Mouse (Mus musculus): ENCODE data around the gene Gm20388.
"Not testable (repeated sequence)": the region's sequence is repeated elsewhere in the genome, so short reads cannot be mapped to it uniquely, and the experiment has no call there.

The Gm20388 gene

DNA sequence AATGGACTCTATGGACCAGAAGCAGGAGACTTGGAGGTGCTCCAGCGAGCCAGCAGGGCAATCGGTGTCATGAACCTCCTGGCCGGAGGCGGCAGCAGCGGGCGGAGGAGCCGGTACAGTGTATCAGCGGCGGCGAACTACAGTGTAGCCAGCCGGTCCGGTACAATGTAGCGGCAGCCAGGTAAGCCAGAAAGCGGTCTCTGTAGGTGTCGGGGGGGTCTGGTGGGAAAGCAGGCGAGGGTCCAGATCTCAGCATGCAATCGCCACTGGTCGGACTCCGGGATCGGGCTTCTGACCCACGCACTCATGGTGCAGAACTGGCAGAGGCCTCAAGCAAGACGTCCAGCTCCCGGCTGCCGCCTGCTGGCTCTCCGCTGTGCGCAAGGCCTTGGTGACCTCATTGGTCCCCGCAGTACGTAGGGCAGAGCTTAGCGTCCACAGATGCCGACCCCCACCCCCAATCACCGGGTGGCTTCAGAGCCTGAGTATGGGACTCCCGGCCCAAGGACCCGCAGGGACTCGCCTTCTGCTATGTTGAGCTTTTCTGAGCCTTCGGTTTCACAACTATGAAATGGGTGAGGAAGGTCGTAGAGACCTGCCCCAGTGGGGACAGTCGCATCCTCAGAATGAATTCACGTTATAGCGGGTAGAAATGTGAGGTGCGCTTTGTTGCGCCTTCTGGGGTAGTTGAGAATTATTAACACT, 3532.4 kb downstream of the Gm20388 start:
- peak; percentile 96 for DNase-seq (ENCODE audit: inconsistent ontology term)

DNA sequence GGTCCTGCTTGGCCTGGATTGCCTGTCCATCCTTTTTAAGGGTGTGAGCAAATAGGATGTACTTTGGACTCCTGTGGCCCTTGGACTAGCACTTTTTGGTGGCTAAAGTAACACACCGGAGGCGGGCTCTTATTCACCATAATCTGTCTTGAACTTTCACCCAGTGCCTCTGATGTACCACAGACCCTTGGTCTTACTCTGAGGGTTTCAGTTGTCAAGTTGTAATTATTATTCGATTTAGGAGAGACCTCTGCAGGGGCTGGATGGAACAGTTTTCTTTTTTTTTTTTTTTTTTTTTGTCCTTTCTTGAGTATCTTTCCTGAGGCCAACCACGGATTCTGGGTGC, 3532.9 kb downstream of the Gm20388 start:
- peak; percentile 16 for DNase-seq (ENCODE audit: inconsistent ontology term)

GRCm38 (mm10) chr8:123444131-123444530, 3533.5 kb downstream of the Gm20388 start:
- no peak for DNase-seq (ENCODE audit: inconsistent ontology term)

- DNase-seq (ENCODE audit: inconsistent ontology term), result no peak
Observed at GRCm38 (mm10) chr8:123445981-123446380, 3535.3 kb downstream of the Gm20388 start.

DNA sequence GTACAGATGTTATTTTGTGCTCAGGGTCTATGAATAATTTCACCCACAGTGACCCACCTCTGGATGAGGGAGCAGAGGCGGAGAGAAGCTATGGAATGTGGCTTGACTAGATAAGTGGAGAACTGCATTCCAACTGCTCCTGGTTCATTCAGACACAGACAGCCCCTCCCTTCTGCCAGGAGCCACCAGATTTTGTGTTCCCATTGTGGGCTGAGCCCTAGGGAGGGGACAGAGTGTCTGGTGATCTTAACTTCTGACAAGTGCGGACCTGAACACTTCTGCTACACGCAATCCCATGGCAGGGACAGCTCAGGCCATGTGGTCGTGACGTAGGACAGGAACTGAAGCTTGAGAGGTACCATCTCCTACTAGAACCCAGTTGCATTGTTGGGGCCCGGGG, 3536.2 kb downstream of the Gm20388 start:
- DNase-seq (ENCODE audit: inconsistent ontology term), result no peak

GRCm38 (mm10) chr8:123450783-123451182, 3540.1 kb downstream of the Gm20388 start:
- no peak for DNase-seq (ENCODE audit: inconsistent ontology term)

- not testable (repeated sequence) for DNase-seq (ENCODE audit: inconsistent ontology term)
Observed at GRCm38 (mm10) chr8:123451747-123452146, 3541.1 kb downstream of the Gm20388 start.

GRCm38 (mm10) chr8:123452149-123452548, 3541.5 kb downstream of the Gm20388 start:
- DNase-seq (ENCODE audit: inconsistent ontology term), result no peak

GRCm38 (mm10) chr8:123453291-123453690, 3542.7 kb downstream of the Gm20388 start:
- no peak for DNase-seq (ENCODE audit: inconsistent ontology term)

DNA sequence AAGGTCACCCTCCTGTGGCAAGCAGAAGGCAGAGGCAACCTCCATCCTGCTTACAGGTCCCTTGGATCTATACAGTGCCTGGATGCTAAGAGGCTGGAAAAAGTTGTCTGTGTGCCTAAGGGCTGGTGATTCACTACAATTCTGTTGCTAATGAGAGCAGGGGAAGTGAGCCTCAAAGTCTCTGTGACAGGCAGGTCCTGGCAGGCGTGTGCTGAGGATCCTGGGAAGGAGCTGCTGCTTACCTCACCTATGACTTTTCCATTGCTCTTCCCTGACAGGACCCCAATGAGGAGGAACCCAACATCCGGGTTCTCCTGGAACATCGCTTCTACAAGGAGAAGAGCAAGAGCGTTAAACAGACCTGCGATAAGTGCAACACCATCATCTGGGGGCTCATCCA, 3543.3 kb downstream of the Gm20388 start:
- DNase-seq (ENCODE audit: inconsistent ontology term), result no peak

- DNase-seq (ENCODE audit: inconsistent ontology term), result no peak
Observed at GRCm38 (mm10) chr8:123454559-123454958, 3543.9 kb downstream of the Gm20388 start.

GRCm38 (mm10) chr8:123463651-123464050, 3553.0 kb downstream of the Gm20388 start:
- no peak for DNase-seq (ENCODE audit: inconsistent ontology term)

GRCm38 (mm10) chr8:123467476-123467875, 3556.8 kb downstream of the Gm20388 start:
- no peak for DNase-seq (ENCODE audit: inconsistent ontology term)

DNA sequence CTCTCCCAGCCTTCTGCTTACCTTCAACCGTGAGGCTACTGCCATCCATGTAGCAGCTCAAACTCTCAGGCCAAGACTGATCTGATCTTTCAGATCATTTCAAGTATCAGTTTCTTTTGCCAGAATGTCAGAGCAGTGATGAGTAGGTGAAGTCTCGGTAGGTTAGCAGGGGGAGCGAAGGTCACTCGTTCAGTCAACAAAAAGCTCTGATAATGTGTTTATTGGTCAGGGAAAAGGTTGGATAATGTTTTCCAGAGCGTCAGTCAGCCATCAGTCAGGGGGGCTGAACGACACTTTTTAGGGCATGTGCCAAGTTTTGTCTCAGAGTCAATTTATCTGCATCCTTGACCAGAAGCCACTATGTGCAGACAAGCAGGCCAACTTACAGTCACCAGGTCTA, 3562.3 kb downstream of the Gm20388 start:
- DNase-seq (ENCODE audit: inconsistent ontology term), result not testable (repeated sequence)

DNA sequence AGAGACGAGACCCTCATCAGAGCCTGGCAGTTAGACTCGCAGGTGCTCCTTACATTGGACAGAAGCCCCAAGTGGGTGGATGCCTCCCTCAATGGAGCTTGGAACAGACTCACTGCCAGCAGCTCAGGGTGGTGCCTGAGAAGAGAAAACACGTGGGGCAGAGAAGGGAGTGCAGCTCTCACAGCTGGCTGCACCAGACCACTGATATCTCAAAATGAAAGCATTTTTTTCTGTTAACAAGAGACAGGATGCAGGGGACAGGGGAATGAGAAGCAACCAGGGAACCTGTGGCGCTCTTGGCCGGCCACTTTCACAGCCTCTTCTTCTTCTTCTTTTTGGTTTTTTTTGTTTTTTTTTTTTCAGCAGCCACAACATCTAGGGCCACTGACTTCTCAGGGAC, 3563.9 kb downstream of the Gm20388 start:
- not testable (repeated sequence) for DNase-seq (ENCODE audit: inconsistent ontology term)

DNA sequence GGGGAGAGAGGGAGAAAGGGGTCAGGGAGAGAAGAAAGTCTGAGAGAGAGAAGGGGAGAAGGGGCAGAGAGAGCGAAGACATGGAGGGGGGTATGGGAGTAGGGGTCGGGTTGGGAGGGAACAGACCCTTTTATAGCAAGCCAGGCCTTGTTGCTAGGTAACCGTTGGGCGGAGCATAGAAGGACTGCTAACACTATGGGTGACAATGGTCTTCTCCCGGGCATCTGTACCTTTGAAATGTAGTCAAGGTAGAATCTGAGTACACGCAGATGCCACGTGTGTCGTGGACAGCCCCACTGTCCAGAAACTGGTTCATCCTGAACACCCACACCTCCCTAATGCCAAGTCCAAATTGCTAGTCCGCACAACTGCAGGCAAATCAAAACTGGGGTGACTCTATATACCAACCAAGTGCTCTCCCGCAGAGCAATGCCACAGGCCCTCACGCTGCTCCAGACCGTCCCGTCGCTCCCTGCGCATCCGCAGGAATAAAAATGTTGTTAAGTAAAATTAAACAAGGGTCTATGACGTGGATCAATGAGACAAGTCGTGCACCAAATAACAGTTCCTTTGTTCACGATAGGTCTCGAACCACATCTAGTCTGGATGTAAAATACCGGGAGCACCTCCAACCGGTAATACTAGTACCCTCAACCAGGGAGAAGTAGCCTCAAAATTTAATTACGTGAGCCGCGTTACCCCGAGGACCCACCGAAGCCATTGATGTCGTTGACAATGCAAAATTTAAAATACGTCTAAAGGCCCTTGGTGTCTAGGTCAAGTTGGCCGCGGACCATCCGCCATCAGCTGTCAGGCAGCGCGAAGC, 3566.5 kb downstream of the Gm20388 start:
- DNase-seq (ENCODE audit: inconsistent ontology term), result no peak

- peak; percentile 96 for DNase-seq (ENCODE audit: inconsistent ontology term)
Observed at GRCm38 (mm10) chr8:123477737-123478258, 3567.2 kb downstream of the Gm20388 start, which contains the start of gene Afg3l1. TSS of gene Afg3l1 (plus strand) at chr8:123477903.

GRCm38 (mm10) chr8:123478456-123479218, 3568.0 kb downstream of the Gm20388 start:
- no peak for DNase-seq (ENCODE audit: inconsistent ontology term)

GRCm38 (mm10) chr8:123482627-123483026, 3572.0 kb downstream of the Gm20388 start:
- no peak for DNase-seq (ENCODE audit: inconsistent ontology term)

GRCm38 (mm10) chr8:123491280-123492075, 3580.8 kb downstream of the Gm20388 start:
- no peak for DNase-seq (ENCODE audit: inconsistent ontology term)

GRCm38 (mm10) chr8:123492898-123493297, 3582.3 kb downstream of the Gm20388 start:
- no peak for DNase-seq (ENCODE audit: inconsistent ontology term)

All from Muller cell, postnatal 12 days (primary cell).